Mouse (Mus musculus) ovary, postnatal 36 days (tissue): ENCODE data around the gene Kat6b.

ENCODE experiments used
- DNase-seq: peaks from one replicate; pipeline ENCODE4 v3.0.0; 2022; ENCODE audit warnings: low spot score, mixed read lengths

Gene Kat6b

DNA sequence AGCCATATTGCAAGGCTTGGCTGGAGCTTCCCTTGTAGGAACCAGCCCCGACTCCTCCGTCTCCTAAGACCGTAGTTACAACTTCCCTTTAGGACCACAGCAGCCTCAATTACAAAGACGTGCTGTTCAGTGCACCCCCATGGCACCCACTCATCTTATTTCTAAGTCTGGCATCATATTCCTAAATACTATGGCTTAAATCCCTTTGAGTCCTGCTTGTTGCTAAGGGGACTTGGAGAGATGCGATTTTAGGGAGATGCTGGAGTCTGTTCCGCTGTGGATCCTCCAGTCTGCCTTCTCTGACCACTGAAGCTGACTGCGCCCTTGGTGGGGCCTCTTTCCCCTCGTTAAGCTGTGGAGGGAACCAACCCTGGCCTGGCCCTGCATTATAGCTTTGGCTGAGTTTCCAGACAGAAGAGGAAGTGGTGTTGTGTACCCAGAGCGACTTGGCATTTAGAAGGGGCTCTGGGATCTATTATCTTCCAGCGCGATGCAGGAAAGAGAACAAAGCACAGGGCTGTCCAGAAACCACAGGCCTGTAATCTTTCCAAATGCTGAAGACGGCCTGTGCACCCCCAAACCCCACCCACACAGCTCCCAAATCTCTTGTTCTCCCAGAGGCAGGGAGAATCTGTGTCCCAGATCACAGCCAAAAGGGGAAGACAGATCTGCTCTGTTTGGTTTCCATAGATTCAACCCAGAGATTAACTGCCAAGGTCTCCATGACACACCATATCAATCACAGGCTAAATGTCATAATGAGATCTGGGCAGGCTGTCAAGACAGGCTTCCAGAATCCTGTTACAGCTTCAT is 225.7 kb downstream of the Kat6b start:
- no peak for DNase-seq

DNA sequence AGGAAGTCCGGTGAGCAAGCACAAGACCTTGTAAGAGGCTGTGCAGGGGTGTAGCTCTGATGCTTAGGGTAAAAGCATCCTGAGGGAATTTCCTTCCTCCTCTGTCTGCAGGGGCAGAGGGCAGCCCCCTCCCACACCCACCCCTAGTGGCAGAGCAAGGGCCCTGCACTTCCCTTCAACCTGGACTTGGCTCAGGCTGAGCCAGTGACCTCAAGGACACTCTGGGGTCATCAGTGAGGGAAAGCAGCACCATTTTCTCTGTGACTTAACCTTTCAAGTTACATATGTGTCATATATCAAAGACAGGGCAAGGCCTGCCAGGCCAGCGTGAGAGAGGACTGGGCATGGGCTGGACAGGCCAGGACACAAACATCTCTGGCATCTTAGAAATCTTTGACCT is 228.3 kb downstream of the Kat6b start:
- no peak for DNase-seq

DNA sequence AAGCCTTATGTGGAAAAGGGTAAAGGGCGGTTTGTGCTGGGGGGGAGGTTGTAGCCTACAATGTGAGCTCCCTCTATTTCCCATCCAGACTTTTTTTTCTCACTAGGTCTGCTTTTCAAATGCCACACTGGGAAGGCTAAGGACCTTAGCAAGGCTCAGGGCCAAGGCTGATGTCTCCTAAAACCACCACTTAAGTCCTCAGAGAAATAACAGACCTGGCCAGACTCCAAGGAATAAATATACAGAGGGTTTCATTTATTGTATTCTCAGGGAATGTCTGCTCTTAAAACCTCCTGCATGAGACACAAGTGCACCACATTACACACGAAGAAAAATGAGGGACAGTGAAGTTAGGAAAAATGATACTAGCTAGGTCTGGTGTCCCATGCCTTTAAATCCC is 230.0 kb downstream of the Kat6b start:
- DNase-seq = no peak

DNA sequence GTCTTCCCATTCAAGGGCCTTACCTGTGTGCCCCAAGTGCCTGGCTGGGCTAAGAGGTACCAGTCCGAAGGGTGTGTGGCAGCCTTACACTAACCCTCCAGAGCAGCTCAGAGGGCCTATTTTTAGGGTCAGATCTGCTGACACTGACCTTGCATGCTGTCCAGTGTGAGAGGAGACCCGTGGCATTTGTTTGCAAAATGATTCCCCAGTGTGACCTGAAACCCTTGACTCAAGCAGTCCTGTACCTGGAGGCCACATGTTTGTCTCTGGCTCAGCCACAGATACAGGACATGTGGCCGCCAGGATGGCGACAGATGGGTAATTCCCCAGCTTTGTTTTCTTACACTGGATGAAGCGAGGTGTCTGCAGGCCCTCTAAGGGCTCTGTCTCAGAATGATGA is 233.3 kb downstream of the Kat6b start, which contains the start of gene Dupd1:
Gene Dupd1 (minus strand): TSS at position 91 of the 400 bp plus-strand sequence.
- DNase-seq = no peak

DNA sequence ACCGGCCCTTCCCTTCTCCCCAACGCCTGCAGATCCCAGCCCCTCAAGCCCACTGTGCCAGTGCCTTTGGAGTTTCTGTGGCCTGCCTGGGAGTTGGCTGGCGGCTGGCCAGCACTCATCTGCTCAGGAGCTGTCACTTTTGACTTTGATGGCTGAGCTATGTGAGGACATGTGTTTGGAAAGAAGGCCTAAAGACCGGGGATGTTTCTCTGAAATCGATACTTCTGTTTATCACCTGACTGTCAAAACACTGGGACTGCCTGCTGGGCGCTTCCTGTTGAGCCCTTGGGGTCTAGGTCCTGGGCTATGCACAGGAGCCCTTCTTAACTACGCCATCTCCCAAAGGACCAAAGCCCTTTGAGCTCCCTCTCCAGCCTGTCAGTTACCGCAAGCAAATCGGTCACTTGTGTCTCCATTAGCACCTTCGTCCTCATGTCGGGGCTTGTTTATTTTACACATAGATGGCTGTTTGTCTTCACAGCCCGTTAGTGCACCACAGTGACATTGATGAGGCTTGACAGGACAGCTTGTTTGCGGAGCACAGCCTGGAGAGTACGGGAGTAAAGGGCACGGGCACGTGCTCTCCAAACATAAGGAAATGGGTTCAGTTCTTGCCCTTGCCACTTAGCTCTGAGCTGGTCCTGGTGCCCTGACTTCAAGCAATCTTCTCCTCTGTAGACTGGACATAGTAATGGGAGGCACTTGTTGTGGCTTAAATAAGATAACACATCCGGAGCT is 238.6 kb downstream of the Kat6b start:
- DNase-seq = no peak

DNA sequence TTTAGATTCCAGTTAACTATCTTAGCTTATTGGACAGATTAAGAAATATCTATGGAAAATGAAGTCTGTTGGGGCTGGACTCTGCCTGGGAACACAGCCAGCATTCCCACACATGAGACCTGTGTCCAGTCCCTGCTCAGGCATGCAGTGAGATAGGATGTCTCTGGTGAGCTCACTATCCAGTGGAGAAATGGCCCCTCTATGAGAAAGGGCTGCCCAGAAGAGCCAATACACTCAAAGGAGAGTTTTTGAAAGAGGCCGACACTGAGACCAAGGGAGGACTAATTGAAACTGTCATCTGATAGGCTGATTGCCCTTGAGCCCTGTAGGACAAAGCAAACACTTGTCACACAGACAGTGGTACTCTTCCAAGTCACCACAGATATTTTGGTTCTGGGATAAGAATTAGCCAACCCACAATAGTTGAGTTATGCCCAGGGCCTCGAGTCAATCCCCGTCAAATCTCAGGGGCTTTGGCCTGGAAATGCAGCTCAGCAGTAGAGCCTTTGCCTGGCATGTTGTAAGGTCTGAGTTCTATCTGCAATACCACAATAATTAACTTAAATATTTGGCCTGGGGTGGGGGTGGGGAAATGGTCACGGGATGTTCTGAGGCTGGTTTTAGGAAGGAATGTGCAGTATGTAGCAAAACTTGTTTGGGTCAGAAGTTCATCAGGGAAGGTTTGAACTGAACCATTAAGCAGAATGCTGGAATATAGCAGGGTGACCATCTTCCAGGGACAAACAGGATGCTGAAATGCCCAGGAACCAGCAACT is 239.4 kb downstream of the Kat6b start:
- DNase-seq = no peak
